Mouse (Mus musculus): ENCODE data around the gene Kdm7a. TPM values are rescaled to one million over a fixed set of nuclear protein-coding genes. Genes with fewer than 3 reads are reported as not detected.

Kdm7a gene
- polyA plus RNA-seq (2015; fragmentation: Nextera tagmentation; extraction: Ambion mirVana), result 4.9 and 5.1 TPM in 2 replicates

DNA sequence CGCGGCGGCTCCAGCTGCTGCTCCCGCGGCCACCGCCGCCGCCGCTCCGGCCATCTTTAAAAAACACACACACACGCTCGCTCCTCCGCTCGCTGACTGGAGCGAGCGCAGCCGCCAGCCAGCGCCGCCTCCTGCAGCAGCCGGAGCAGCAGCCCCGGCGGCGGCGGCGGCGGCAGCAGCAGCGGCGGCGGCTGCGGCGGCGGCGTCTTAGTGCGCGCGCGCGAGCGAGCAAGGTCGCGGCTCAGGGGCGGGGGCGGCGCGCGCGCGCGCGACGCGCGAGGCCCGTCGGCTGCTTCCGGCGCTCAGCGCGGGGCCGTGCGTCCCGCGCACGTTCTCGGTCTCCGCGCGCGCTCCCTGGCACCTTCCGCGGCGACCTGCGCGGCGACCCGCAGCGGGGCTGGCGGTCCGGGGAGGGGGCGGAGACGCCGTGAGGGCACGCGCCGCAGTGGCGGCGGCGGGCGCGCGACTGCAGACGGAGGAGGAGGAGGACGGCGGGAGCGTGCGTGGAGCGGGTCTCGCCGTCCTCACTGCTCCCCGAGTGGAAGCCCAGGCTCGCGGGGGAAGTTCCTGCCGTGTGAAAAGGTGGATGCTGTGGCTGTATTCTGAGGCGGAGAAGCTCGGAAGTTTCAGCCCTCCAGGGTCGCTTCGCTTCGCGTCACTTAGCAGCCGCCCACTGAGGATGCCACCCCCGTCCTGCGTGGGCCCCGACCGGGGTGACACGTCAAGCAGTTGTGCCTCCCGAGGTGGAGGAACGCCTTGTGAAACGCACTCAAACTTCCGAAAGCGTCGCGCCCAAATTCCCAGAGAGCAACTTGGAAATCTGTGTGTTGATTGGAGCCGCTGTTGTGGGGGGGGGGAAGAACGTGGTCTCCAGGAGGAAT lies at the start of gene Kdm7a:
TSS of gene Kdm7a (minus strand) at position 209 of the 881 bp plus-strand sequence.
- peak within 1 kb of the TSS; percentile 95 for H3K4me3 ChIP-seq (replicated peaks)
- WGBS, result under 1% methylated on average over 86 of the region's 124 CpGs
- H3K27me3 ChIP-seq (replicated peaks), result no peaks in the 10 kb centered on the region
- H3K9me3 ChIP-seq, result no peaks in the 10 kb centered on the region
- peak within 1 kb of the TSS; percentile 96 for H3K9ac ChIP-seq
- H3K4me1 ChIP-seq (replicated peaks), result 0 out of 2 replicates have a peak, but pooled peaks cover 3% of the 10 kb centered on the region
- peak; percentile 89 for ATAC-seq
- H3K36me3 ChIP-seq, result no peaks in the 10 kb centered on the region
- peak within 1 kb of the TSS; percentile 96 for H3K27ac ChIP-seq
- peak within 1 kb of the TSS; percentile 86 for H3K4me2 ChIP-seq (replicated peaks)

DNA sequence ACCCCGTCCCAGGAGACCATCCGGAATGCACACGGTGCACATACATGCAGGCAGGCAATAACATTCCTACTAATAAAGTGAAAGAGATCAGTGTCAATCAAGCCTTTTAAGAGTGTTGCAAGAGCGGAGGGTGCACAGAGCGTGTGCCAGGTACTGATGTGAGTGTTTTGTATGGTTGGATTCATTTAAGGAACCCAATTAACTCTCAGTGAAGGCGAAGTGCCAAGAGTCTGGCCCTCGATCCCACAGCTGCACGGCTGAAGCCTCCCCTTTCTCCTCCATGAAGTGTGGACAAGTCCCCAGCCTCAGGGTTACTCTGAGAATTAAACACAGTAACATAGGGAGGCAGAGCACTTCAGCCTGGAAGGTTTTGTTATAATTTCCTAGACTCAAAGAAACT lies 48.7 kb upstream of the Kdm7a start:
- Histone ChIP-seq H3K27ac (no peak overlapping the region), H3K4me1 (replicated peaks) (peaks cover 14% of the 10 kb centered on the region), H3K4me2 (replicated peaks) (no peak overlapping the region), H3K9ac (no peak overlapping the region), H3K27me3 (replicated peaks) (no peaks in the 10 kb centered on the region), H3K36me3 (no peaks in the 10 kb centered on the region), H3K4me3 (replicated peaks) (no peak overlapping the region), H3K9me3 (no peaks in the 10 kb centered on the region)
- 75% methylated on average over 8 of the region's 8 CpGs for WGBS
- ATAC-seq, result no peak

DNA sequence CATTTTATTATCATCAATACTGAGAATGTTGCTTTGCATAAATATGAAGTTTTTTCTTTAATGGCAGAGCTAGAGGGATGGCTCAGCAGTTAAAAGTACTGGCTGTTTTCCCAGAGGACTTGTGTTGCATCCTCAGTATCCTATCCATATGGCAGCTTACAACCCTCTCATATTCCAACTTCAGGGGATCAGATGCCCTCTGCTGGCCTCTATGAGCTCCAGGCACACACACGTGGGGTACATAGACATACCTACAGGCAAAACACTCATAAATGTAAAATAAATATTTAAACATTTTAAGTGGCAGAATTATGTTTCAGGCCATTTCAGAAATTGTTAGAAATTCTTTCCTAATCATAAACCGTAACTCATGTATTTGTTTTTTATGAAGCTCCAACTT lies 43.5 kb upstream of the Kdm7a start:
- no peaks in the 10 kb centered on the region for H3K27me3 ChIP-seq (replicated peaks)
- H3K27ac ChIP-seq, result no peak overlapping the region
- no peaks in the 10 kb centered on the region for H3K9me3 ChIP-seq
- H3K4me3 ChIP-seq (replicated peaks), result no peak overlapping the region
- no peaks in the 10 kb centered on the region for H3K36me3 ChIP-seq
- H3K9ac ChIP-seq, result no peak overlapping the region
- 77% methylated on average over 2 of the region's 2 CpGs for WGBS
- no peak overlapping the region for H3K4me2 ChIP-seq (replicated peaks)
- H3K4me1 ChIP-seq (replicated peaks), result no peaks in the 10 kb centered on the region
- ATAC-seq, result no peak

DNA sequence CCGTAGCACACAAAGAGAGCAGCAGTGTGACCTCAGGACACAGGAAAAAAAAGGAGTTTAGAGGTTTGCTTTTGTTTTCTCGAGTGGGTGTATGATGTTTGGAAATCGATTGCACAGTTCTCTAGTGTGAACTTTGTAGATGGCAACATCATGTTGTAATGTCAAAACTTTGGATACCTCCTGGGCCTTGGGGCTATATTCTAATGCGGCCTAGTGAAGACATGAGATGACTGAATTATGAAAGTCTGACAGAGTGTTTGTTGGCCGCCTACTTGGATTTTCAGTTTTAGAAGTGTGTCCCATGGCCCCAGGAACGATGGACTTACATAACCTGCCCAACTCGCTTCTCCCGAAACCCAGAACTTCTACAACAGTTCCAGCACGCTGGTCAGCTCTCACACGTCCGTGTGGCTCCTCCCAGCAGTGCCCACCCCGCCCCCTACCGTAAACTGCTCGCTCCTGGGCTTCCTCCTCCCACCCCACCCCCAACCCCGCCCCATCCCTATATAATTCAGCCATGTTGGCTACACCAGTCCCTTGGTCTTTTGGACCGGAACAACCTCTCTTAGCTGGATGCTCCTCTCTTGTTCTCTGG lies 42.7 kb upstream of the Kdm7a start:
- H3K4me3 ChIP-seq (replicated peaks), result no peak overlapping the region
- no peak for ATAC-seq
- no peaks in the 10 kb centered on the region for H3K4me1 ChIP-seq (replicated peaks)
- no peak overlapping the region for H3K9ac ChIP-seq
- H3K9me3 ChIP-seq, result no peaks in the 10 kb centered on the region
- H3K27ac ChIP-seq, result no peak overlapping the region
- no peak overlapping the region for H3K4me2 ChIP-seq (replicated peaks)
- no peaks in the 10 kb centered on the region for H3K36me3 ChIP-seq
- WGBS, result 54% methylated on average over 16 of the region's 16 CpGs
- no peaks in the 10 kb centered on the region for H3K27me3 ChIP-seq (replicated peaks)

DNA sequence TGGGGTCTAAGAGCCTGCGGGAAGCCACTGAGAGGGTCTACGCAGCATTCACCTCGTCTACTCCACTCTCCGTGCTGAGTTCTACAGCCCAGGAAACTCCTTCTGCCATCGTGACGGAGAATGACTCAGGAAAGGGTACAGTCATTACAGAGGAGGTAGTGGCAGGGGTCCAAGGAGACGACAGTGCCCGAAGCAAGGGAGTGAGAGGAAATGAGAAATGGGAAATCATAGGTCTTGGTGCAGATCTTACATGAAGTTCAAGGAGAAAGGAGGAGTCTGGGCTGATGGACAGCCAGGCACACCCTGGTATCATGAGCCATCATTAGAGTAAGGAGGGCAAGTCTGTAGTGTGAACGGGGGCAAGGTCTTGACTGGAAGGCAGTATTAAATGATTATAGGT lies 37.5 kb upstream of the Kdm7a start:
- 75% methylated on average over 9 of the region's 9 CpGs for WGBS
- no peaks in the 10 kb centered on the region for H3K27me3 ChIP-seq (replicated peaks)
- peaks cover 18% of the 10 kb centered on the region for H3K4me1 ChIP-seq (replicated peaks)
- no peak for ATAC-seq
- H3K36me3 ChIP-seq, result no peaks in the 10 kb centered on the region
- no peak overlapping the region for H3K9ac ChIP-seq
- H3K4me2 ChIP-seq (replicated peaks), result no peak overlapping the region
- no peak overlapping the region for H3K4me3 ChIP-seq (replicated peaks)
- no peaks in the 10 kb centered on the region for H3K9me3 ChIP-seq
- peak overlapping the region; percentile 82 for H3K27ac ChIP-seq

DNA sequence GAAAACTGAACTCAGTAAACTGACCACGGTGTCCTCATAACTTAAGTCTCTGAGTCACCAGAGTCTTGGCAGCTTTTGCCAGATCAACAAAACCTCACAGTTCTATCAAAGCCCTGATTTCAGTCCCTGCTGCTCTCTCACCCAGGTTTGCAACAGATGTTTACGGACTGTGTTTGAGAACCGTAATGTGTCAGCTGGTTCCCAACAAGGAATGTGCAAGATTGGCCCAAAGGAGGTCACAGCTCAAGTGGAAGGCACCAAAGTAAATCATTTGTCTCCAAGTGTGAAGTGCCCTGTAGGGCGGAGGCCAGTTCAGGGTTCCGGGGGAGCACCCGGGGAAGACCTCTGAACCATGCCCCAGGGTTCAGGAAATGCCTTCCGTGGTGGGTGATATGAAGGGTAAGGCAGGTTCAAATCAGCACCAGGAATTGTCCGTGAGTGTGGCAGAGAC lies 36.9 kb upstream of the Kdm7a start:
- peak; percentile 63 for ATAC-seq
- peaks cover 18% of the 10 kb centered on the region for H3K4me1 ChIP-seq (replicated peaks)
- H3K4me2 ChIP-seq (replicated peaks), result peak overlapping the region; percentile 12; the same call in 1 of the 2 replicates
- H3K9ac ChIP-seq, result no peak overlapping the region
- H3K4me3 ChIP-seq (replicated peaks), result no peak overlapping the region
- H3K27ac ChIP-seq, result peak overlapping the region; percentile 82
- H3K27me3 ChIP-seq (replicated peaks), result no peaks in the 10 kb centered on the region
- 29% methylated on average over 8 of the region's 8 CpGs for WGBS
- H3K9me3 ChIP-seq, result no peaks in the 10 kb centered on the region
- H3K36me3 ChIP-seq, result no peaks in the 10 kb centered on the region

DNA sequence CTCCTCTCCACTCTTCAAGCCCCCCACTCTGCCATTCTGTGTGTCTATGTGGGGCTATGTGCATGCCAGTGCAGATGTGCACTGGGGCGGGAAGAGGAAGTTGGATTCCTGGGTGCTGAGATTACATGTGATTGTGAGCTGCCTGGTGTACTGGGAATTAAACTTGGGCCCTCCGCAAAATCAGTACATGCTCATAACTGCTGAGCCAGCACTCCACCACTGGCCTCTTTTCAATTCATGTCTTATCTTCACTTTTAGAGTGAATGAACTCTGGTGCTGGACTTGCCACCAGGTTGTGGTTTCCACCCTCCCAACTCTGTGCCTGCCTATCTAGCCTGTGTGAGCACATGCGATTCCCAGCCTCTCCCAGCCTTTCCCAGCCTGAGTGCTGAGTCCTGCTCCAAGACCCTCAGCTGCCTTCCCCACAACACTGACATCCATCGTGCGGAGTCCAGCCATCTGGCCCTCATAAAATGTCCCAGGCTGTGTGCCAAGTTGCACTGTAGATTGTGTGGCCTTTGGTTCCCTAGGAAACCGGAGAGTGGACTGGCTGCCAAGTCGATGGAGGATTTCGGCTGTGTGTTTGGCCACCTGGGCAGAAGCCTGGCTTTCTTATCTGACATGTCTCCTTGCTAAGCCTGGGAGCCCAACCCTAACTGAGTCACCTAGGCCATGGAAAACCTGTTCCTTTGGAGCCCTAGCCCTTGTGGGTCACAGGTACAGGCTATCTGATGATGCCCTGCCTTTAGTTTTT lies 36.3 kb upstream of the Kdm7a start:
- Histone ChIP-seq H3K9me3 (no peaks in the 10 kb centered on the region), H3K4me3 (replicated peaks) (no peak overlapping the region), H3K27ac (peak overlapping the region; percentile 82), H3K4me1 (replicated peaks) (peaks cover 18% of the 10 kb centered on the region), H3K4me2 (replicated peaks) (0 out of 2 replicates have a peak overlapping the region, but pooled peaks have one; percentile 12), H3K27me3 (replicated peaks) (no peaks in the 10 kb centered on the region), H3K9ac (no peak overlapping the region), H3K36me3 (no peaks in the 10 kb centered on the region)
- 21% methylated on average over 8 of the region's 8 CpGs for WGBS
- peak; percentile 89 for ATAC-seq

DNA sequence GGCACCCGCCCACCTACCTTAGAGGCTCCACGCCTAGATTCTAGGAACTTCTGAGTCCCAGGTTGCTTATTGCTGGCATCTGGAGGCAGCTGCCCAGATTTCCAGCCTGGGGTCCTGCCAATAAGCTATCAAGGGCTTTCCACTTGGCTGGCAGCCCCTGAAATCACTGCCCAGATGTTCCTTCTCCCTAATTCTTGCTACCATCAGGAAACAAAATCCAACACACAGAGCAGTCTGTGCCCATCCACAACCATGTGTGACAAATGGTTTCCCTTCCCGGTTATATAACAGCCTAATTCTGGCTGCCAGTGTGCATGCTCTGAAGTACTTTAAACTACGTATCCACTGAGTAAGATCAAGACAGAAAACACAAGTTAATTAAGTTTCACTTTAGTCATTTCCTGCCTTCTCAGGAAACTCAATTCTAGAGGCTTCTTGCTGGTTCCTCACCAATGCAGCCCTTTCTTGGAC lies 34.9 kb upstream of the Kdm7a start:
- no peak overlapping the region for H3K27ac ChIP-seq
- peaks cover 18% of the 10 kb centered on the region for H3K4me1 ChIP-seq (replicated peaks)
- 78% methylated on average over 4 of the region's 4 CpGs for WGBS

DNA sequence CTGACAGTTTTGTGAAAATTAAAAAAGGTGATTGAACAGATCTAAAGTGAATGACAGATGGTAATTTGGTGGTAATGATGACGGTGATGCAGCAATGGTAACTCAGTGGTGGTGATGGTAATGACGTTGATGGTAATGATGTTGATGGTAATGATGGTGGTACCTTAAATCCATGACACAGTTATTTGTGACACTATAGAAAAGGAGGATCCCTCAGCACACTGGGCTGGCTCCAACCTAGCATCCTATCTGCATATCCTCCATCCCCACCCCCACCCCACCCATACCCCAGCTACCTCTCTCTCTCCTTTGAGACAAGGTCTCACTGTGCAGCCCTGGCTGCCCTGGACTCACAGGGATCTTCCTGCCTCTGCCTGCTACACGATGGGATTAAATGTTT lies 34.4 kb upstream of the Kdm7a start:
- H3K4me3 ChIP-seq (replicated peaks), result no peak overlapping the region
- H3K27ac ChIP-seq, result no peak overlapping the region
- H3K9ac ChIP-seq, result no peak overlapping the region
- no peaks in the 10 kb centered on the region for H3K9me3 ChIP-seq
- no peak for ATAC-seq
- no peak overlapping the region for H3K4me2 ChIP-seq (replicated peaks)
- H3K4me1 ChIP-seq (replicated peaks), result peaks cover 18% of the 10 kb centered on the region
- 85% methylated on average over 3 of the region's 3 CpGs for WGBS
- no peaks in the 10 kb centered on the region for H3K27me3 ChIP-seq (replicated peaks)
- no peaks in the 10 kb centered on the region for H3K36me3 ChIP-seq

More for the DNA sequence above, 34.9 kb upstream of the Kdm7a start:
- Histone ChIP-seq H3K4me3 (replicated peaks) (no peak overlapping the region), H3K27me3 (replicated peaks) (no peaks in the 10 kb centered on the region), H3K36me3 (no peaks in the 10 kb centered on the region), H3K9me3 (no peaks in the 10 kb centered on the region), H3K9ac (no peak overlapping the region), H3K4me2 (replicated peaks) (no peak overlapping the region)
- no peak for ATAC-seq

DNA sequence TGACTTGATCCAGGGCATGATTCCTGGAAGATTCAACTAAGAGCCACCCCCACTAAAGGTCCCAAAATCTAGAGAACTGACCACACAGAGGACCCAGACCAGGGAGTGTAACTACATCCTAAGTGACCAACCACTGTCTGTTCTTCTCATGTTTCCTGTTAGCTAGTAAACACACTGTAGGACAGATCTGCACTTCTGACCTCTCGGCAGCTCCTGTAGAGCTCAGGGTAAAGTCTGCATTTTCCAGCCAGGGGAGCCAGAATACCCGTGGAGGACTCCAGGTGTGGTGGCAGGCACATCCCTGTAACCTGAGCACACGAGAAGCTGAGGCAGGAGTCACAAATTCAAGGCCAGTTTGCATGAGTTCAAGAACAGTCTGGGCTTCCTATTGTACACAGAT lies 31.3 kb upstream of the Kdm7a start:
- Histone ChIP-seq H3K4me2 (replicated peaks) (no peak overlapping the region), H3K9me3 (no peaks in the 10 kb centered on the region), H3K9ac (no peak overlapping the region), H3K27ac (no peak overlapping the region), H3K4me3 (replicated peaks) (no peak overlapping the region), H3K36me3 (no peaks in the 10 kb centered on the region), H3K27me3 (replicated peaks) (no peaks in the 10 kb centered on the region), H3K4me1 (replicated peaks) (peaks cover 6% of the 10 kb centered on the region)
- ATAC-seq, result no peak
- 21% methylated on average over 3 of the region's 3 CpGs for WGBS

DNA sequence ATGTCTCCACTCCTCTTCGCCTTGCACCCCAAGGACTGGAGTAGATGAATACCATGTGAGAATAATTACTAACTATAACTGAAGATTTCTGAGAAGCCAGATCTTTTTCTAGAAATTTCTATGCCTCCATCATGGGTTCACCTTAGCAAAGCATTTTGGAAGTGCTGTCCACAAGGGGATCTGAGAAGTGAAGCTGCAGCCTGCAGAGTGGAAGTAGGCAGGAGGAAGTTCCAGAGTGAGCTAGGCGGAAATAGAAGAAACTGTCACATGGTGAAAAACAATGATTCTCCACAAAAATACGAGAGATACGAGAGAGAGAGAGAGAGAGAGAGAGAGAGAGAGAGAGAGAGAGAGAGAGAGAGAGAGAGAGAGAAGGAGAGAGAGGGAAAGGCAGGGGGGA lies 26.0 kb upstream of the Kdm7a start:
- no peaks in the 10 kb centered on the region for H3K27me3 ChIP-seq (replicated peaks)
- H3K9me3 ChIP-seq, result no peaks in the 10 kb centered on the region
- H3K4me1 ChIP-seq (replicated peaks), result no peaks in the 10 kb centered on the region
- no peak overlapping the region for H3K27ac ChIP-seq
- H3K4me2 ChIP-seq (replicated peaks), result no peak overlapping the region
- ATAC-seq, result no peak
- no peak overlapping the region for H3K4me3 ChIP-seq (replicated peaks)
- no peak overlapping the region for H3K9ac ChIP-seq
- H3K36me3 ChIP-seq, result no peaks in the 10 kb centered on the region
- WGBS, result 80% methylated on average over 4 of the region's 4 CpGs

DNA sequence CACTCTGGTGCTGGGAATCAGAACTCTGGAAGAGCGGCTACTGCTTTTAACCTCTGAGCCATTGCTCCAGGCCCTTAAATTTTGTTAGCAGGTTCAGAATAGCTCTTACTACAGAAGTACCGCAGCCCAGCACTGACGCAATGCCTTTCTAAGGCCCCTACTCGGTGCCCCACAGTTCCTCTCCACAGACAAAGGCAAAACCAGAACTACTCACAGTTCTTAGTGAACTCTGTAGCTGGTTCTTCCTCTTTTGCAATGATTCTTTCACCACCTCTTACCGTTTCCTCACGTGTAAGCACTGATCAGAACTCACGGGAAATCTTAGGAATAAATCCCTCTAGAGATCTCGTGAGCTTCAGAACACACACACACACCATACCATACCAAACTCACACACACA lies 24.1 kb upstream of the Kdm7a start:
- 0 out of 2 replicates have a peak, but pooled peaks cover 2% of the 10 kb centered on the region for H3K4me1 ChIP-seq (replicated peaks)
- H3K4me3 ChIP-seq (replicated peaks), result no peak overlapping the region
- no peak for ATAC-seq
- 81% methylated on average over 8 of the region's 8 CpGs for WGBS
- no peak overlapping the region for H3K4me2 ChIP-seq (replicated peaks)
- H3K27me3 ChIP-seq (replicated peaks), result no peaks in the 10 kb centered on the region
- H3K9ac ChIP-seq, result no peak overlapping the region
- no peaks in the 10 kb centered on the region for H3K36me3 ChIP-seq
- no peak overlapping the region for H3K27ac ChIP-seq
- no peaks in the 10 kb centered on the region for H3K9me3 ChIP-seq

Data from intestine, embryonic 15.5 days (tissue).